Mouse (Mus musculus) leukemia stem cell, adult 10-12 weeks (primary cell): ENCODE measurements around the gene E2f3. TPM values are rescaled to one million over a fixed set of nuclear protein-coding genes. Genes with fewer than 3 reads are reported as not detected.

Experiments
- polyA plus RNA-seq: library from polyadenylated mRNA; stranded (reverse); fragments of >175 nt; gene quantifications from 2 replicates; pipeline ENCODE4 v1.2.3, GENCODE M21; 2012; ENCODE audit warnings: low replicate concordance

E2f3 gene
- polyA plus RNA-seq = 20.6 and 28.2 TPM in 2 replicates

DNA sequence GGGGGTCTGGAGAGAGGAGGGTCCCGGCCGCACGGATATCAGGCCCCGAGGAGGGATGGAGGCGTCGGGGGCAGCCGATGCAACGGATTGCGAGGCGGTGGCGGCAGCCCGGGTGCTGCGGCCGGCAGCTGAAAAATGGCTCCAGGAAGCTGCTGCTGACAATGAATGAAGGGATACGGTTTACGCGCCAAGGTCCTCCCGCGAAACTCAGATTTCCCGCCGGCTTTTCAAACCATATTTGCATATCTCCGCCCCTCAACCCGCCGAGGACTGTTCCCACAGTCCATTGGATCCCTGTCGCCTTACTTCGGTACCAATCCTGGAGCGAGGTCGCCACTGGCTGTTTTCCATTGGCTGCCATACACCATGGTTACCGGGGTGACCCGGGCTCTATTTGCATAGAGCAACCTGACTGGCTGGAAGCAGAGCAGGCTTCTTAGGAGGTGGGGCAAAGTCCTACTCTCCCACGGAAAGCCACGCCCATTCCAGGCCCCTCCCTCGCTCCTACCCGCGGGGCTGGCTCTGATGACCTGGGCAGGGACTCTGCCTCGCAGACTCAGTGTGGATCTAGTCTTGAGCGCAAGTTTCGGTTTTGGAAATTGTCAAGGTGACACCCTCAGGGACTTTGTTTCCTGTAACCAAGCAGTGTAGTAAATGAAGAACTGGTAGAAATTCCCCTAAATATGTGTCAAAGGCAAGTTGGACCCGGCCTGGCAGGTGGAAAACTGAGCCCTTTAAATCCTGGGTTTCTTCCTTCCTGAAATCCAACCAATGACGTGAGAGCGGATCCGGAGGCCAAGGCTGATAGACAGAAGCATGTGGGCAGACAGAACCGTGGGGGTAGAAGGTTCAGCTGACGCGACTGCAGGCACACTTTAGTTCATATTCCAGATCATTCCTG lies at the start of gene E2f3:
E2f3 (minus strand) TSS at position 209 of the 901 bp plus-strand sequence.

Other genes starting within 250 kb of the E2f3 start
- 0.08 and 0.92 TPM in 2 replicates for gene Cdkal1, start 130.4 kb downstream of the E2f3 start, polyA plus RNA-seq
- gene Mboat1, start 150.4 kb upstream of the E2f3 start, polyA plus RNA-seq = 0.06 and 0.59 TPM in 2 replicates